Mouse (Mus musculus) kidney, adult 9 months (tissue): ENCODE measurements around the gene Cdk2.
A peak's percentile ranks its signal among the peaks of the same experiment; 100 is the strongest.

ENCODE experiments used
- DNase-seq: peaks from one replicate; pipeline ENCODE4 v3.0.0; 2022

Gene Cdk2

DNA sequence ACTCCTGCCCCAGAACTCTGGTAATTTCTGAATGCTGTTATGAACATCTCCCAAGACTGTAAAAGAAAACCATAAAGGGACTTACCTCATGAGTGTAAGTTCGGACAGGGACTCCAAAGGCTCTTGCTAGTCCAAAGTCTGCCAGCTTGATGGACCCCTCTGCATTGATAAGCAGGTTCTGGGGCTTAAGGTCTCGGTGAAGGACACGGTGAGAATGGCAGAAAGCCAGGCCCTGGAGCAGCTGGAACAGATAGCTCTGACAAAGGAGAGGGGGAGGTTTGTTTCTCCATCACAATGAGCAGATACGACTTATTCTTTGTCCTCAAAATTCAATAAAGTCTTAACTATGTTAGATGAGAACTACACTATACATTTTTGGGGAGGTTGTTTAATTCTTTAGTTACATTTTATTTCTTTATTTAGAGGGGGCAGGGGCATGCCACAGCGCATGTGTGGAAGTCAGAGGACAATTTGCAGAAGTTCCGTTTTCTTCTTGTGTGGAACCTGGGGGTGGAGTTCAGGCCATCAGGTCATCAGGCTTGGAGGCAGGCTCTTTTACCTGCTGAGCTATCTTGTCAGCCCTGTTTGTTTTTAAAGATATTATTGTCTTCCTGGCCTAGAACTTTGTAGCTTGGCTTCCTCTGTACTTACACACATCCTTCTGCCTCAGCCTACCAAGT is 2.4 kb downstream of the Cdk2 start:
- DNase-seq, result no peak

DNA sequence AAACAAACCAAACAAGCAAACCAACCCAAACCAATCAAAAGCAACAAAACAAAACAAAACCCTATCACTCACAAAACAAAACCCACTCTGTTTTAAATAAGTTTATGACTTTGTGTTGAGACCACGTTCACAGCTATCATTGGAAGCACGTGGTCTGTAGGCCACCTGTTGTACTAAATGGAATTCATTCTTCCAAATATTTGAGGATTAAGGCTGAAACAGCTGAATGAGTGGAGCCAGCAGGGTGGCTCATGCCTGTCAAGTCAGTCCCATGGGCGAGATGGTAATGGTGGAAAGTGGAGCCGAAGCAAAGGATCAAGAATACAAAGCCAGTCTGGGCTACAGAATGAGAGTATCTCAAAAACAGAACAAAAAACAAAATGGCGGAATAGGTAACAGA is 4.1 kb downstream of the Cdk2 start:
- DNase-seq, result no peak

DNA sequence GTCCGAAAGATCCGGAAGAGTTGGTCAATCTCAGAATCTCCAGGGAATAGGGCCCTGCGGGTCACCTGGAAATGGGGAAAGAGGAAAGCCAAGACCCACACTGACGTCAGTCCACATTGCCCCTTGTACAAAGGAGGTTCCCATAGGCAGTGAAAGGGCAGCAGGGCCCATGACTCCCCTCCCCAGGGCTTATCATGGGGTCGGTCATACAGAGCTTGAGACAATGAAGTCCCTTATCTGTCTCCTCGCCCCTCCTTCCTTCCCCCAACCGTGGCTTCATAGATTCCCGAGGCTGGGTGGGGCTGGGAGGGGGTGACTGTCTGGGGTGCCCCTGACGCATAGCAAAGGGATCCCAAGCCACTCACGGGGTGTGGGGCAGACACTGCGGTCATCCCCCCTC is 5.2 kb downstream of the Cdk2 start:
- DNase-seq, result no peak

DNA sequence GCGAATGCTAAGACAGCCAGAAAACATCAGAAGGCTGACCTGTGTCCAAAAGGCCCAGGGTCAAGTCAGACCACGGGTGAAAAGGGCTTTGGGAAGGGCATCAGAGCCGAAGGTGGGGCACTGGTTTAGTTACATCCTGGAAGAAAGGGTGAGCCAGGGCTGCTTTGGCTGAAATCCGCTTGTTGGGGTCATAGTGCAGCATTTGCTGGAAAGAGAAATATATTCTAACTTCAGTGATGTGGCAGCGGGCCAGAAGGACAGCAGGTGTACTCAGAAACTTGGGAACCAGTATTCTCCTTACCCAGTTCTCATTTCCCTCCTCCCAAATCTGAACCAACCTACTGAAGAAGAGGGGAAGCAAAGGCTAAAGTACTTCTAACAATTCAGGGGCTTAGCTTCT is 5.8 kb downstream of the Cdk2 start:
- DNase-seq, result peak; percentile 68

DNA sequence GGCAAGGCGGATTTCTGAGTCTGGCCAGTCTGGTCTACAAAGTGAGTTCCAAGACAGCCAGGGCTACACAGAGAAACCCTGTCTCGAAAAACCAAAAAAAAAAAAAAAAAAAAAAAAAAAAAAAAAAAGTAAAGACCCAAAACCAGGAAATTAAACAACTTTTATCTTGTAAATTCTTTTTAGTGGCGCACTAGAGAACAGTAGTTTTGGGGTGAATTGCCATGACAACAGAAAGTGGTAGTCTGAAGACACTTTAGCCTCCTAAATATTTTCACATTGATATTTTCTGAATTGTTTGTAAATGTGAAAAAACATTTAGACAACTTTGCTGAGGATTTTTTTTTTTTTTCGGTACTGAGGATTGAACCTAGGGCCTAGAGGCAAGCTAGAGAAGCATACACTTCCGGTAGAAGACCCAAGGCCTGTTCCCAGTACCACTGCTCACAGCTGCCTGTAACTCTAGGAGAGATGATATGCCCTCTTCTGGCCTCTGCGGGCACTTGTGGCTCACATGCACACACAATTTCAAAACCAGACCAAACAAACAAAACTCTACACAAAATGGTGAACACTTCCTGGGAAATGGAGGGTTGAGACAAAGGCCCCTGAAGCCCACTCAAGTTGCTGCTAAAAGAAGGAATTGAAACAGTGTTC is 7.6 kb downstream of the Cdk2 start:
- DNase-seq, result no peak

DNA sequence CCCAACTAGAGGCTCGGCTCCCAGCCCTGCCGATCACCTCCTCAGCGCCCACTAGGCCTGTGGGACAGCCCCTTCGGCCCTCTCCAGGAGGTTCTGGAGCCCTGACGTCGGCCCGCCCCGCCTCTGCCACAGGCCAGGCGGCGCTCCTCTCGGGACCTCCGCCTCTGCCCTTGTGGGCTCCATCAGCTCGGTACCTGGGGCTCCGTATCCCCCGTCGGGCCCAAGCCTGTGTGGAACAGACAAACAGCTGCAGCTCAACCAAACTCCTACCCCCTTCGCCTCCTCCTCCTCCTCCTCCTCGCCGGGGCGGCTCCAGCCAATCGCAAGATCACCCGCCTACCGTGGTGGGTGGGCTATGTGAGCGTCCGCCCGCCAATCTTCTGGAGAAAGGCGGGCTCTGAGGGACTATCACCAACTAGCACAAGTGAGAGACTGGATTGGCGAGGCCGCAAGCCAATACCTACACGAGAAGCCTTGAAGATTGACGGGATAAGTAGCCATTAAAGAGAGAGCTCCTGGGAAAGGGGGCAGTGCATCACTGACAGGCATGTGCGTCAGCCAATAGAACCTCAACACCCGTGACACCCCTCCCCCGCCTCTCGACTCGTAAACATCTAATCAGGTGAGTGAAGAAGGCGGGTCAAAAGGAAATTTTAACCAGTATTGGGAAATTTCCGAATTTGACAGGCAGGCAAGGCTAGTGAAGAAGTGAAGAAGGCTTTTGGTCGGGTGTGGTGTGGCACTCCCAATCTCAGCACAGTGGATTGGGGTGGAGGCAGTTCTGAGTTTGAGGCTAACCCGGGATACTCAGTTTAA is 8.6 kb downstream of the Cdk2 start, which contains the start of gene Rab5b:
Rab5b (minus strand) TSS at position 273 of the 816 bp plus-strand sequence.
- DNase-seq, result peak; percentile 100

DNA sequence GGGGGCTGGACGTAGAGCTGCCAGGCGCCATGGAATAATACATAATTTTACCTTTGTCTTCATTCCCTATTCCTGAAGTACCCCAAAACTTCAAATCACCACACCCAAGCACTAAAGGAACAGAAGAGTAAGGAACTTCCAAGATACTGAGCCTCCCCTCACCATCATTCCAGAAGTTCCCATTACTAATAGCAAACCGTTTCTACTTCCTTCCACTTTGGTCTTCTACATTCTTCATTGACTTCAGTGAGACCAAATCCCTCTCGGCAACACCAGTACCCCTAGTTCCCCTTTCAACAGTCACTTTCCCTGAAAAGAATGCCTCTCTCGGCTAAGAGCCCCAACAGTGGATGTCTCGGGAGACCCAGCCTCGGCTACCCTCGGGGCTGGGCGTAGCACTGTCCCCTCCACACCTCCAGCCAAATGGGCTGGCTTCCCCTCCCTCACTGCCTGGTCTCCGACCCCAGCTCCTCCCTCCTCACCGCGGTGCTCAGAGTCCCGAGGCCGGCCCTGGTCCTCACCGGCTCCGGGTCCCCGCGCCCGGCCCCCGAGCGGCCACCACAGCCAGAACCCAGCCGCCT is 9.3 kb downstream of the Cdk2 start:
- no peak for DNase-seq

DNA sequence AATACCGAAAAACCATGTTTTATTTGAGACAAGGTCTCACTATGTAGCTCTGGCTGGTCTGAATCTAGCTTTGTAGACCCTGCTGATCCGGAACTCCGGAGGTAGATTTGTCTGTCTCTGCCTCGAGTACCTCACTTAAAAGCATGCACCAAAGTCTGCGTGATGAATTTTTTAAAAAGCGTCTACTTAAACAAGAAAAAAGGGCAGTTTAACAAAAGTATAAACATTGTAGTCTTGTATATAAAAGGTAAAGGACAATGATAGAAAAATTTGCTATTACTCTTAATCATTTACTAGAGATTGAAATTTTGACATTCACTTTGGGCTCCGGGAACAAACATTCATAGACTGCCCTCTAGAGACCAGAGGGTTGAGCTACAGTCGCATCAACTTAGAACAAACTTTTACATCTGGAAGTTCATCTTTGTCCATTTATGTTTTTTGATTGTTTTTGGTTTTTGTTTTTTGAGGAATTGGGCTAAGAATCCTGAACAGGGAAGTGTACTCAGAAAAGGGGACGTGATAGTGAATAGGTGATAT is 30.3 kb downstream of the Cdk2 start:
- DNase-seq, result peak; percentile 69

DNA sequence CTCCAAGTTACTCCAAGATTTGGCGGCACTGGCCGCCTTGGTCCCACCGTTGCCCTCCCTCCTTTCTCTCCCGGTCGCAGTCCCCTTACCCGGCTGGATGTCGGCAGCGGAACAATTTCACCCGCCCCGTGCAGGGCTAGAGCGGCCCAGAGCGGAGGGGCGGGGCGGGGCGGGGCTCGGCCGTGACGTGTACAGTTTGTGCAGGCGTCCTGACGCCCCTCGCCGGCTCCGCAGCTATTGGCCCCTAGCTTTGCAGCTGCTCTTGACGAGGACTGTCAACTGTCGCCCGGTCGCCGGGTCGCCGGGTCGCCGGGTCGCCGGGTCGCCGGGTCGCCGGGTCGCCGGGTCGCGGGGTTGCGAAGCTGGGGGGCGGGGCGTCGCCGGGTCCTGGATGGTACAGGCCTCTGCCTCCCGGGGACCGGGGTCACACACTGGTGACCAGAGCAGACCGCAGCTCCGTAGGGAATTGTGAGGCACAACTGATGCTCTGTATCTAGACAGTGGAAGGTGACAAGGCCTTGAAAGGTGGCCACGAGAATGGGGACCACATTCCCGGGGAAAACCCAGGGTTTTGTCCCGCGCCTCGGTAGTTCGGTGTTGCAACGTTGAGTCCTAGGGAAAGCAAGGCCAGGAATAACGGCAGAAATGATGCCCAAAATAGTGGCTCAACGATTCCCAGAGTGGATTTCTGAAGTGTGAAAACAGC is 30.9 kb downstream of the Cdk2 start, which contains the start of gene Suox:
Suox (minus strand) TSS at position 311 of the 706 bp plus-strand sequence.
- DNase-seq, result peak; percentile 86

DNA sequence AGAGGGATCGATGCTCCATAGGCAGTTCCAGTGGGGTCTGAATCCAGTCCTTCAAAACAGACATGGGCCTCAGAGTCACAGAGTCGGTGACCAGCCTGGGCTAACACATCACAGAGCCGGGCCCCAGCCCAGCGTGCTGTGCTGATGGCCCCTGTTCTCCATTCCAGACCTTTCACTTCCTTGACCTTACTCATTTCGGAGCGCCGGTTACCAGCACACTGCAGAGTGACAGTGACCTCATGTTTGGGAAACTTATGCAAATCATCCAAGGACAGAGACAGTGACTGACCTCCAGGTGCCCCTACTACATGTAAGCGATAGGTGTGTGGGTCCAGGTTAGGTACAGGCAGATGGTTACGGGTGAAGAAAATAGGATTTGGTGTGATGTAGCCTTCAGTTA is 33.7 kb downstream of the Cdk2 start:
- DNase-seq, result no peak

DNA sequence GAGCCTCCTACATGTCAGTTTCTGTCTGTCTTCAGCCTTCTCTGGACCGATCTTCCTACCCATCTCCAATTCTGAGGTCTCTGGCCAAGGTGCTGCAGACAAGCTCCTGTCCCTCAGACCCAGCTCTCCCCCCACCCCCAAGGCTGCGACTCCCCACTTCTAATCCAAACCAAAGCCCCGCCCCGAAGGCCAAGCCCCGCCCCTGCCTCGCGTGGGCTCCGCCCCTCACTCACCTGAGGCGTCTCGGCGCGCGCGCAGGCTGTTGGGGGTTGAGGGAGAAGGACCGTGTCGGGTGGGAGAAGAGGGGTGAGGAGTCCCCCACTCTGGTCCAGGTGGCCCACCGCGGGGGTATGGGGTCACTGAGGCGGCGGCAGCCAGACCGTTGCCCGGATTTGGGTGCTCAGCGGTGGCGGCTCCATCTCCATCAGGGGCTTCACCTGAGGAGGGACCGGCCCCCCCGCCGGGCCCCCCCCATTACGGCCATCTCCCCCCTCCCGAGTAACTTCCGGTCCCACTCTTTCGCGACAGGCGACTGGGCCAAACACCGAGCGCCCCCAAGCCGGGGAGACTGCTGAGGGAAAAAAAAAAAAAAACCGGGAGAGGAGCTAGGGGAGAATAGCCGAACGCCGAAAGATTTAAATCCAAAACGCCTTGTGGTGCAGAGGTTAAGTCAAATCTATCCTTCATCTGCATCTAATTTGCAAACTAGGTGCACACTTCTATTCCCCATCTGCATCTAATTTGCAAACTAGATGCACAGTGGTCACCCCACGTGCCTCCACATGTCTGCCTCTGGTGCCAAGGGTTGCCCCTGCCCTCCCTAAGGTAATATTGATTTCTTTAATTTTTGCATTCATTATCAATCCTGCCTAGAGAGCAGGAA is 35.8 kb downstream of the Cdk2 start:
- DNase-seq, result peak; percentile 84

DNA sequence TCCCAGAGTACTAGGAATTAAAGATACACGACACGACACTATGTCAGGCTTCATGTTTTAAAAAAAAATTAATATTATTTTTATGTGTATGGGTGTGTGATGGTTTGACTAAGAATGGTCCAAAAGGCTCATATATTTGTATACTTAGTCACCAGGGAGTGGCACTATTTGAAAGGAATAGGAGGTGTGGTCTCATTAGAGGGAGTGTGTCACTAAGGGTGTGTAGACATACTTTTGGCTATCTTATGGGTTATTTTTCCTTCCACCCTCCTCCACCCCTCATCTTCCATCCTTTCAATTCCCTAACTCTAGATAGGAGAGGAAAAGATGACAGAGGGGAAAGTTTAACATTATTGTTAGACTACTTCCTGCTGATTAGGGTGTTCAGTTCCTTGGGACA is 39.0 kb downstream of the Cdk2 start:
- no peak for DNase-seq

DNA sequence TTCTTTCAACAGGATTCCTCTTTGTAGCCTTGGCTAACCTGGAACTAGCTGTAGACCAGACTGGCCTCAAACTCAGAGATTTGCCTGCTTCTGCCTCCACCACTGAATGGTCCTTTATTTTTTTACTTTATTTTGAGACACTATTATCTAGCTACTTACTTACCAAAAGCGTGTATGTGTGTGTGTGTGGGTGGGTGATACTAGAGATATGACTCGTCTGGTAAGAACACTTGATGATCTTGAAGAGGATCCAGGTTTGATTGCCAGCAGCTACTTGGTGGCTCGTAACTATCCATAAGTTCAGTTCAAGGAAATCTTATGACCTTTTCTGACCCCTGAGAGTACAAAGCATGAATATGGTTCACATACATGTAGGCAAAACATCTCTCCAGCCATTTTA is 39.5 kb downstream of the Cdk2 start:
- no peak for DNase-seq

DNA sequence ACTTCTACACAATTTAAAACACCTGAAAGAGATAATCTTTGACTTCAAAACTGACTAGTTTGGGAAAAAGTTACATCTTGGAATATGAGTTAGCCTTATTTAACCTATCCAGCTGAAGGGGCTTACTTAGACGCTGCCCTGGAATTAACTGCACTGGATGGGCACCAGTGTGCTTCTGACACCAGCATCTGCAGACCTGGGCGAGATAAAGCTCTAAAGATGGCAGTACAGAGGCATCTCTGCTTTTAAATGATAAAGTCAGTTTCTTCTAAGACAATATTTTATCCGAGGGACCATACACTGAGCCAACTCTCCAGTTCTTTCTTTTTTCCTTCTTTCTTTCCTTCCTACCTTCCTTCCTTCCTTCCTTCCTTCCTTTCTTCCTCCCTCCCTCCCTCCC is 40.0 kb downstream of the Cdk2 start:
- no peak for DNase-seq

DNA sequence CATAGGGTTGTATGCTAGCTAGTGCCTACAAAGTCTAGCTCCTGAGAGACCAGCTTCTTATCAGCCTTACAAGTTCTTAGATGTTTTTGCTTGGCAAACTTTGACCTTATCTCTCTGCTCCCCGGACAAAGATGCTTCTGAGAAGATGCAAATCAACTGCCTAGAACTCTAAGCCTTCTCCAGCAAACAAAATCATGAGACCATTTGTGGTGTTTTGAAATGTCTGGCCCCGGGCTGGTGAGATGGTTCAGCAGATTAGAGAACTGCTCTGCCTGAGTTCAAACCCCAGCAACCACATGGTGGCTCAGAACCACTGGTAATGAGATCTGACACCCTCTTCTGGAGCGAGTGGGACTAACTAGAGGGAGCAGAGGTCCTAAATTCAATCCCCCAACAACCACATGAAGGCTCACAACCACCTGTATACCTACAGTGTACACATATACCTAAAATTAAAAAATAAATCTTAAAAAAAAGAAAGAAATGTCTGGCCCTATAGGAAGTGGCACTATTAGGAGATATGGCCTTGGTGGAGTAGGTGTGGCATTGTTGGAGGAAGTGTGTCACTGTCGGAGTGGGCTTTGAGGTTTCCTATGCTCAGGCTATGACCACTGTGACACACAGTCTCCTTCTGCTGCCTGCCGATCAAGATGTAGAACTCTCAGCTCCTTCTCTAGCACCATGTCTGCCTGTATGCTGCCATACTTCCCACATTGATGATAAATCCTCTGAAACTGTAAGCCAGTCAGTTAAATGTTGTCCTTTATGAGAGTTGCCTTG is 41.2 kb downstream of the Cdk2 start:
- no peak for DNase-seq

DNA sequence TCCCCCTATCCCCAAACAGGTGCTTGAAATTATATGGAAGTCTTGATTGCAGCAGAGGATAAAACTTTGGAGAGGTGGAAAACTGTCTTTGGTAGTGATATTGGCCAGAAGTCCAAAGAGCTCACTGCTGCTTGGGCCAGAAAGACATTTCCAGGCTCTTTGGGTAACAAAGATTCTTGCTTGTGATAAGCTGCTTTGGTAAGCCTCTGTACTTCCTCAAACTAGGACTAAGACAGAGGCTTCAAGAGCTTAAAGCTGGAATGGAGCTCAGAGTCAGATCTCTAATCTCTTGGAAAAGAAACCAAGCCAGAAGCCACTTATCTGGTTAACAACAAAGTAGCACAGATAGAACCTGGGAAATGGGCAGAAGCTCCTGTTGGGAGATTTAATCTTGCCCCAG is 42.4 kb downstream of the Cdk2 start:
- no peak for DNase-seq

DNA sequence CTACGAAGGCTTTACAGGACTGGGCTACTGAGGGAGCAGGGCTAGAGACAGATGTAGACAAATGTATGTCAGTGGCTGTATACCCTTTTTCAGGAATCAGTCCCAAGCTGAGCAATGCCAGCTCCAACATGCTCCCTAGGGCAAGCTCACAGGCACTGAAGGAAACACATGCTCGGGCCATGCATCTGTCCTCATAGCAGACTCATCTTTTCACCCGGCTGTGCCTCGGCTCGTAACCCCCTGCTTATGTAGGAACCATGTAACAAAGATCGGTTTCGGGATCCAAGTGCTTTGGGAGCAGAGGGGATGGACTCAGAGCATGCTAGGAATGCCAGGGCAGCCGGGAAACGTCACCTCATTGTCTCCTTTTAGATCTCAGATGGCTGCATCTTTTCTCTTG is 45.3 kb downstream of the Cdk2 start:
- DNase-seq, result no peak

DNA sequence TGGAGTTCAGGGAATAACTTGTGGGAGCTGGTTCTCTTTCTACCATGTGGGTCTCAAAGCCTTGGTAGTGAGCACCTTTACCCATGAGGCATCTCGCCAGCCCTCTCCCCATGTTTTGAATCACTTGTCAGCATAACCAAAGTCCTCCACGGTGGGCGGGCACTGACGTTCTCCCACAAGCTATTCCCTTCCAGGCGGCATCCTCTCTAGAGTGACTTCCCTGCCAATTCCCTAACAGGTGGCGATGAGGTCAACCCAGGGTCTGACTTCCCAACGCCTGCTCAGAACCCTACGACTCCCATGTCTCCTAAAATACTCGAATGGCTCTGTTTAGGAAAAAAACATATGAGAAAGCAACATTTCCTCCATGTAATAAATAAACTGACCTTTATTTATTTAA is 47.0 kb downstream of the Cdk2 start:
- peak; percentile 62 for DNase-seq

DNA sequence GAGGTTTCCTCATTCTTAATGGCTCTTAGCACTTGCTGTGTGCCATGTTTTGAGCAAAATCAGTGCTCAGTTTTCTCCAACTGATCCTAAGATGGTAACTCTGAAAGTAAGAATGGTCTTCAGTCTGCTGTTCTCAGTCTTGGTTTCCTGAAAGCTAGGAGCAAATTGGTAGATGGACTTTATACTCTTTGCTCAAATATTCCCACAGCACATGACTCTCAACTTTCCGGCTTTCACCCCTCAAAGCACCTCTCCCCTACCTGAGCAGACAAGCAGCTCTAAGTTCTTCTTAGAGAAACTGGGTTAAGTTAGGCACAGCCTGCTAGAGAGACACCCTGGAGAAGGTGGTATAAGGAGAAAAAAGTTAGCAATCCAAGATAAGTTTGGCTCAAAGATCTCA is 48.1 kb downstream of the Cdk2 start:
- peak; percentile 66 for DNase-seq

DNA sequence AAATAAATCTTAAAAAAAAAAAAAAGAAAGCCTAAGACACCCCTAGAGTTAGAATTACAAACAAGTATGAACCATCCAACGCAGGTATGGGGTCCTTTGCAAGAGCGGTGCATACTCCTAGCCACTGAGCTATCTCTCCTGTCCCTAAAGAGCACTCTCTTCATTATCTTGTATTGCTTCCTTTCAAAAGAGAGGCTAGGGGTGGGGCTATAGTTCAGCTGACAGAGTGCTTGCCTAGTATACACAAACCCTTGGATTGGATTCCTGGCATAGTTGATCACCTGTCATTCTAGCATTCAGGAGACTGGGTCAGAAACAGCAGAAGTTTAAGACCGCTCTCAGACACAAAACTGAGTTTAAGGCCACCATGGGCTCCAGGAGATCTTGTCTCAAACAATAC is 49.6 kb downstream of the Cdk2 start:
- no peak for DNase-seq

DNA sequence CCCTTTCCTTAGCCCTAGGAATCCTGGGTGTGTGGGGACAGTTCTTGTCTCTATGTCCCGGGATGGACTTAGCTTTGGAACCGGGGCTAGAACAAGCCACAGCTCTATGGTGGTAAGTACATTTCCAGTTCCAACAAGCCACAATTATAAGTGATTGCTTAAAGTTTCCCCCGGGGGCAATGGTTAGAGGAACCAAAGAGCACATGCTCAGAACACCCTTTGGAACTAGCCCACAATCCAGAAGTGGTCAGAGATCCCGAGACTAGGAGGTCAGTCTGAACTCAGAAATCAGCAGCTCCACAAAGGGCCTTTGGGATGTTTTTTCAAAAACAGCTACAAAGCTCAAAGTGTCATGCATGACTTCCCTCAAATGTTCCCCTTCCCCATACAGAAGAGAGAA is 51.0 kb downstream of the Cdk2 start:
- DNase-seq, result peak; percentile 89
